Mouse (Mus musculus): Measurements from ENCODE around the gene Gm6588. TPM values are rescaled to one million over a fixed set of nuclear protein-coding genes. Genes with fewer than 3 reads are reported as not detected.

Gene Gm6588
- total RNA-seq, 2 experiments from 2014 or later, result not detected

- no peak for TF ChIP-seq CTCF (IDR thresholded peaks at IDR 0.05)
- intact Hi-C loops (cut with DNase I), result no loop called here
- no peak for DNase-seq (ENCODE audit: extremely low spot score in 1 of 2, low spot score in 2 of 2)
Measured at GRCm38 (mm10) chr5:112481946-112482410, 32.8 kb downstream of the Gm6588 start.

GRCm38 (mm10) chr5:112482551-112482950 lies 33.3 kb downstream of the Gm6588 start:
- intact Hi-C loops (cut with DNase I), result no loop called here
- DNase-seq (ENCODE audit: extremely low spot score in 1 of 2, low spot score in 2 of 2), result no peak
- Histone ChIP-seq H3K27ac (no peak overlapping the region), H3K4me3 (no peak overlapping the region)
- no peak for TF ChIP-seq CTCF (IDR thresholded peaks at IDR 0.05)

More at GRCm38 (mm10) chr5:112481946-112482410, 32.8 kb downstream of the Gm6588 start:
- no peak overlapping the region for H3K4me3 ChIP-seq
- H3K27ac ChIP-seq, result no peak overlapping the region

GRCm38 (mm10) chr5:112483030-112483429 lies 33.8 kb downstream of the Gm6588 start:
- TF ChIP-seq CTCF (IDR thresholded peaks at IDR 0.05), result no peak
- Histone ChIP-seq H3K4me3 (no peak overlapping the region), H3K27ac (no peak overlapping the region)
- DNase-seq (ENCODE audit: extremely low spot score in 1 of 2, low spot score in 2 of 2), result no peak
- intact Hi-C loops (cut with DNase I), result no loop called here

- Histone ChIP-seq H3K4me3 (no peak overlapping the region), H3K27ac (no peak overlapping the region)
- no peak for DNase-seq (ENCODE audit: extremely low spot score in 1 of 2, low spot score in 2 of 2)
- TF ChIP-seq CTCF (IDR thresholded peaks at IDR 0.05), result no peak
- intact Hi-C loops (cut with DNase I), result no loop called here
Measured at GRCm38 (mm10) chr5:112484924-112485715, 35.9 kb downstream of the Gm6588 start.

GRCm38 (mm10) chr5:112486415-112486814 lies 37.2 kb downstream of the Gm6588 start:
- intact Hi-C loops (cut with DNase I), result no loop called here
- Histone ChIP-seq H3K27ac (no peak overlapping the region), H3K4me3 (no peak overlapping the region)
- DNase-seq (ENCODE audit: extremely low spot score in 1 of 2, low spot score in 2 of 2), result no peak
- no peak for TF ChIP-seq CTCF (IDR thresholded peaks at IDR 0.05)

GRCm38 (mm10) chr5:112487504-112487903 lies 38.3 kb downstream of the Gm6588 start:
- no peak for DNase-seq (ENCODE audit: extremely low spot score in 1 of 2, low spot score in 2 of 2)
- no peak for TF ChIP-seq CTCF (IDR thresholded peaks at IDR 0.05)
- Histone ChIP-seq H3K4me3 (no peak overlapping the region), H3K27ac (no peak overlapping the region)
- intact Hi-C loops (cut with DNase I), result no loop called here

- no peak overlapping the region for H3K27ac ChIP-seq
- no peak for DNase-seq (ENCODE audit: extremely low spot score in 1 of 2, low spot score in 2 of 2)
- intact Hi-C loops (cut with DNase I), result no loop called here
- no peak overlapping the region for H3K4me3 ChIP-seq
- no peak for TF ChIP-seq CTCF (IDR thresholded peaks at IDR 0.05)
Measured at GRCm38 (mm10) chr5:112488101-112488776, 39.0 kb downstream of the Gm6588 start.

- no peak overlapping the region for H3K4me3 ChIP-seq
- no peak overlapping the region for H3K27ac ChIP-seq
- intact Hi-C loops (cut with DNase I), result no loop called here
- DNase-seq (ENCODE audit: extremely low spot score in 1 of 2, low spot score in 2 of 2), result no peak
- TF ChIP-seq CTCF (IDR thresholded peaks at IDR 0.05), result peak; percentile 32
Measured at GRCm38 (mm10) chr5:112491489-112491888, 42.3 kb downstream of the Gm6588 start.

- peak; percentile 60 for DNase-seq (ENCODE audit: extremely low spot score in 1 of 2, low spot score in 2 of 2)
- no peak; the same call in 1 of the 2 replicates for TF ChIP-seq CTCF (IDR thresholded peaks at IDR 0.05)
- intact Hi-C loops (cut with DNase I), result no loop called here
- H3K27ac ChIP-seq, result peak overlapping the region; percentile 53; the same call in 1 of the 2 replicates
- H3K4me3 ChIP-seq, result no peak overlapping the region
Measured at GRCm38 (mm10) chr5:112493492-112493891, 44.3 kb downstream of the Gm6588 start.

GRCm38 (mm10) chr5:112496753-112497369 lies 47.6 kb downstream of the Gm6588 start:
- intact Hi-C loops (cut with DNase I), result no loop called here
- no peak for DNase-seq (ENCODE audit: extremely low spot score in 1 of 2, low spot score in 2 of 2)
- no peak for TF ChIP-seq CTCF (IDR thresholded peaks at IDR 0.05)
- H3K27ac ChIP-seq, result no peak overlapping the region
- H3K4me3 ChIP-seq, result no peak overlapping the region

- no peak for DNase-seq (ENCODE audit: extremely low spot score in 1 of 2, low spot score in 2 of 2)
- Histone ChIP-seq H3K4me3 (no peak overlapping the region), H3K27ac (no peak overlapping the region; the same call in 1 of the 2 replicates)
- no peak for TF ChIP-seq CTCF (IDR thresholded peaks at IDR 0.05)
- intact Hi-C loops (cut with DNase I), result no loop called here
Measured at GRCm38 (mm10) chr5:112498921-112499917, 50.0 kb downstream of the Gm6588 start.

Data from left cerebral cortex, adult 2 months (tissue).